Mouse (Mus musculus): Measurements from ENCODE around the gene Klhl15.
"Not testable (repeated sequence)": the region's sequence is repeated elsewhere in the genome, so short reads cannot be mapped to it uniquely, and the experiment has no call there.

Gene Klhl15

GRCm38 (mm10) chrX:94234532-94235189 is at the start of gene Klhl15:
TSS of gene Klhl15 (plus strand) at chrX:94234599.
- peak; percentile 91 for ATAC-seq (ENCODE audit: insufficient number of reproducible peaks, low FRiP score, low TSS enrichment)

- ATAC-seq (ENCODE audit: insufficient number of reproducible peaks, low FRiP score, low TSS enrichment) = no peak
Measured at GRCm38 (mm10) chrX:94185156-94185555, 49.2 kb upstream of the Klhl15 start.

GRCm38 (mm10) chrX:94193901-94194300 is 40.5 kb upstream of the Klhl15 start:
- not testable (repeated sequence) for ATAC-seq (ENCODE audit: insufficient number of reproducible peaks, low FRiP score, low TSS enrichment)

- ATAC-seq (ENCODE audit: insufficient number of reproducible peaks, low FRiP score, low TSS enrichment) = no peak
Measured at GRCm38 (mm10) chrX:94197789-94198188, 36.6 kb upstream of the Klhl15 start.

GRCm38 (mm10) chrX:94212264-94212596 is 22.2 kb upstream of the Klhl15 start:
- ATAC-seq (ENCODE audit: insufficient number of reproducible peaks, low FRiP score, low TSS enrichment) = no peak; the same call in 1 of the 2 replicates

- peak; percentile 96 for ATAC-seq (ENCODE audit: insufficient number of reproducible peaks, low FRiP score, low TSS enrichment)
Measured at GRCm38 (mm10) chrX:94212597-94213321, 21.6 kb upstream of the Klhl15 start, which contains the start of gene Eif2s3x. TSS of gene Eif2s3x (minus strand) at chrX:94212862.

GRCm38 (mm10) chrX:94213384-94213783 is 21.0 kb upstream of the Klhl15 start:
- ATAC-seq (ENCODE audit: insufficient number of reproducible peaks, low FRiP score, low TSS enrichment) = 0 out of 2 replicates have a peak, but pooled peaks have one; percentile 4

GRCm38 (mm10) chrX:94233432-94233831 is 967 bp upstream of the Klhl15 start:
- no peak for ATAC-seq (ENCODE audit: insufficient number of reproducible peaks, low FRiP score, low TSS enrichment)

GRCm38 (mm10) chrX:94233936-94234531 is 365 bp upstream of the Klhl15 start:
- peak; percentile 69 for ATAC-seq (ENCODE audit: insufficient number of reproducible peaks, low FRiP score, low TSS enrichment)

- ATAC-seq (ENCODE audit: insufficient number of reproducible peaks, low FRiP score, low TSS enrichment) = peak; percentile 47
Measured at GRCm38 (mm10) chrX:94235190-94235555, 774 bp downstream of the Klhl15 start.

- ATAC-seq (ENCODE audit: insufficient number of reproducible peaks, low FRiP score, low TSS enrichment) = no peak
Measured at GRCm38 (mm10) chrX:94235601-94236000, 1.2 kb downstream of the Klhl15 start.

GRCm38 (mm10) chrX:94288923-94289322 is 54.5 kb downstream of the Klhl15 start:
- no peak for ATAC-seq (ENCODE audit: insufficient number of reproducible peaks, low FRiP score, low TSS enrichment)

- no peak for ATAC-seq (ENCODE audit: insufficient number of reproducible peaks, low FRiP score, low TSS enrichment)
Measured at GRCm38 (mm10) chrX:94302928-94303327, 68.5 kb downstream of the Klhl15 start.

- ATAC-seq (ENCODE audit: insufficient number of reproducible peaks, low FRiP score, low TSS enrichment) = no peak
Measured at GRCm38 (mm10) chrX:94321036-94321902, 86.9 kb downstream of the Klhl15 start.
